Mouse (Mus musculus): ENCODE results near the gene Rfng.

DNA sequence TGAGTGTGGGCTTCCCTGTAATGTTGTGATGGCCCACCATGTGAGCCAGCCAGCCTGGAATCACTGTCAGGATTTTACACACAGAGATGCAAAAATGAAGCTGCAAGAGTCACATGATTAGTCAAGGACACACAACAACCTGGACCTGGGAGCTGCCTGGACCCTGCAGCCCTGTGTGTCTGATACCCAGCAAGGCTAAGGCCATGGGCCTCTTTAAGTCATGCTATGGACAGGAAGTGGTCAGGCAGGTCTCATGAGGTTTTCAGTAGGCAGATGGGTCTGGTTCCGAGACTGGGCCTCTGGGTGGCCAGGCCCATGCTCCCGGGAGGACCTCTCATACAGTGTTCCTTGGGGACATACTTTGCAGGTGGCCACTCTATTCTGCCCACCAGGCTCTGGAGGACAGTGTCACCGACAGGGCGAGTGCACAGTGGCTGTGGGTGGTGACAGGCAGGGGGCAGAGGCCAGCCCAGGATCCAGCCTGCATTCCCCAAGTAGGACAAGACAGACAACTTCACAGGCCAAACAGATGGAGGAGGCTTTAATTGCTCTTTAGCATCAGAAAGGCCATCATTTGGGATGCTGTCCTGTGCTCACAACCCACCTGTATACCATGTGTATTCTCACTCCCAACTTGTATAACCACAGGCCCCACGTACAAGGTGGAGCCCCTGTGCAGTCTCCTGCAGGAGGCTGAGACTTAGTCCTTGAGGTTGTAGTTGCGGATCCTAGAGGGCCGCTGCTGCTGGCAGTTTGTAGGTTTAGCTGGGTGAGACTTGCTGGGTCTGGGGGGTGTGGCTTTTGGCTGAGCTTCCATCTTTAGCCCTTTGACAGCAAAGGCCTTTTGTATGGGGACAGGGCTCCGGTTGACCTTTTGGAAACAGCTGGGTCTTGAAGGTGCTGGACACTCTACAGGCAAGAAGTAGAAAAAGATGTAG is 42.3 kb upstream of the Rfng start:
- TF ChIP-seq POLR2A (IDR thresholded peaks at IDR 0.05; ENCODE audit: insufficient read length, low read depth) (no peak), REST (IDR thresholded peaks at IDR 0.05; ENCODE audit: insufficient read depth, insufficient read length) (no peak), SRF (IDR thresholded peaks at IDR 0.05; ENCODE audit: control insufficient read depth, insufficient read length, low read depth) (no peak), POLR2AphosphoS2 (IDR thresholded peaks at IDR 0.05; ENCODE audit: insufficient read length, low read depth) (no peak), E2F4 (IDR thresholded peaks at IDR 0.05; ENCODE audit: insufficient read depth) (no peak), MYOD1 (IDR thresholded peaks at IDR 0.05; ENCODE audit: control insufficient read depth in 1 of 3, insufficient read length in 2 of 3, low read depth in 2 of 3) (no peak), USF1 (IDR thresholded peaks at IDR 0.05; ENCODE audit: low read depth) (no peak), MYOG (IDR thresholded peaks at IDR 0.05; ENCODE audit: control insufficient read depth in 1 of 3, insufficient read depth in 1 of 3, insufficient read length in 2 of 3, low read depth in 2 of 3) (no peak), TCF12 (IDR thresholded peaks at IDR 0.05; ENCODE audit: insufficient read depth, poor library complexity, severe bottlenecking) (no peak), MAX (IDR thresholded peaks at IDR 0.05; ENCODE audit: low read depth) (no peak), TCF3 (IDR thresholded peaks at IDR 0.05; ENCODE audit: insufficient read length, low read depth) (no peak), CEBPB (IDR thresholded peaks at IDR 0.05; ENCODE audit: insufficient read depth, poor library complexity, severe bottlenecking) (no peak)

Measured in myocyte (in vitro differentiated cells).